Mouse (Mus musculus) liver, adult 2 months (tissue): ENCODE results near the gene Dnajc5.

ENCODE experiments used
- CTCF ChIP-seq: fragments of 200-500 bp; IDR thresholded peaks from 2 replicates; pipeline ENCODE4 v1.5.1; 2011; ENCODE audit warnings: low read depth, low read length, control low read depth
- POLR2A ChIP-seq: fragments of 200-500 bp; IDR thresholded peaks from 2 replicates; pipeline ENCODE4 v1.6.1; 2011; ENCODE audit warnings: low read length, control low read depth; ENCODE audit not compliant: insufficient read depth; ENCODE audit errors: extremely low read depth

DNA sequence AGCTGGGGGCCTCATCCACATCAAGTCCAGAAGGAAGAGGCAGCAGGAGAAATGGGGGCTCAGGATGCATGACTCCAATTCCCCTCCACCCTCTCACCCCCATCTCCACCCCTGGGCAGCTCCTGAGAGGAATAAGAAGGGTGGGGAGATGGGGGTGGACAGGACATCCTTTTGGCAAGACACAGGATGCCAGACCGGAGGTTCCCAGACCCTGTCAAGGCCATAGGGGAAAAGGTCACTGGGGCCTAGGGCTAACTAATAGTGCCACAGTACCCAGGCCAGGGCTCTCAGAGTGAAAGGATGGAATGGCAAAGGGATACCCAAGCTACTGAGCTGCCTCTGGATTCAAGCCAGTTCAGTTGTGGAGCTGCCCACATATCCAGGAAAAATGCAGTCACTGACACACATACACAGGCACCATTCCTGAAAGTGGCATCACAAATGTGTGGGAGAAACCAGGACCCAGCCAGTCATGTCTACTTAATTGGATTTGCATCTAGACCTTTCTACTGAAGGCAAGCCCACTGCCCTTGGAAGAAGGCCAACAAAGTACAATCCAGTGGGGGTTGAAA lies 47.9 kb upstream of the Dnajc5 start:
- no peak for TF ChIP-seq POLR2A
- no peak for TF ChIP-seq CTCF
